Mouse (Mus musculus) lung, adult 2 months (tissue): ENCODE measurements around the gene Ndufb7.

ENCODE experiments used
- CTCF ChIP-seq: fragments of 200-500 bp; IDR thresholded peaks from 2 replicates; pipeline ENCODE4 v1.5.1; 2011; ENCODE audit warnings: mild to moderate bottlenecking, low read length, control low read depth; ENCODE audit not compliant: insufficient read depth
- POLR2A ChIP-seq: fragments of 200-500 bp; IDR thresholded peaks from 2 replicates; pipeline ENCODE4 v1.6.1; 2011; ENCODE audit warnings: low read depth, mild to moderate bottlenecking, control low read depth, low read length, borderline replicate concordance; ENCODE audit errors: extremely low read depth

- TF ChIP-seq CTCF = no peak
- TF ChIP-seq POLR2A = no peak
Measured at GRCm38 (mm10) chr8:83609547-83610180, 43.2 kb downstream of the Ndufb7 start.
